Mouse (Mus musculus): ENCODE measurements at regions not wholly inside any gene's neighbourhood (a gene's known extent, or its start where the extent isn't known, plus 50 kb on each side); places are given as distances from the start of the nearest gene placed in this dataset.

- Histone ChIP-seq H3K4me1 (peaks cover 41% of the 10 kb centered on the region), H3K4me3 (replicated peaks) (no peak overlapping the region), H3K36me3 (replicated peaks; ENCODE audit: low read length) (peaks cover 87% of the 10 kb centered on the region), H3K27me3 (replicated peaks) (no peaks in the 10 kb centered on the region), H3K9me3 (no peaks in the 10 kb centered on the region)
- TF ChIP-seq GATA1 (IDR thresholded peaks at IDR 0.05; ENCODE audit: borderline replicate concordance, low read length): no peak
- no peak for TF ChIP-seq FLI1 (IDR thresholded peaks at IDR 0.05; ENCODE audit: low read length)
Observed at GRCm38 (mm10) chr6:31148311-31148856, 189.5 kb upstream of the Klf14 start.

GRCm38 (mm10) chr6:31149164-31149563 is 190.3 kb upstream of the Klf14 start:
- H3K36me3 ChIP-seq (replicated peaks; ENCODE audit: low read length): peaks cover 88% of the 10 kb centered on the region
- H3K4me1 ChIP-seq: peaks cover 36% of the 10 kb centered on the region
- no peaks in the 10 kb centered on the region for H3K27me3 ChIP-seq (replicated peaks)
- H3K4me3 ChIP-seq (replicated peaks): no peak overlapping the region
- no peaks in the 10 kb centered on the region for H3K9me3 ChIP-seq
- TF ChIP-seq GATA1 (IDR thresholded peaks at IDR 0.05; ENCODE audit: borderline replicate concordance, low read length): no peak

GRCm38 (mm10) chr6:31150416-31150815 is 191.5 kb upstream of the Klf14 start:
- peaks cover 37% of the 10 kb centered on the region for H3K4me1 ChIP-seq
- TF ChIP-seq FLI1 (IDR thresholded peaks at IDR 0.05; ENCODE audit: low read length) (no peak), GATA1 (IDR thresholded peaks at IDR 0.05; ENCODE audit: borderline replicate concordance, low read length) (no peak)
- H3K27me3 ChIP-seq (replicated peaks): no peaks in the 10 kb centered on the region
- H3K36me3 ChIP-seq (replicated peaks; ENCODE audit: low read length): peaks cover 94% of the 10 kb centered on the region
- H3K9me3 ChIP-seq: no peaks in the 10 kb centered on the region
- H3K4me3 ChIP-seq (replicated peaks): no peak overlapping the region

- H3K4me3 ChIP-seq (replicated peaks): no peak overlapping the region
- no peaks in the 10 kb centered on the region for H3K27me3 ChIP-seq (replicated peaks)
- no peak for TF ChIP-seq GATA1 (IDR thresholded peaks at IDR 0.05; ENCODE audit: borderline replicate concordance, low read length)
- no peak for TF ChIP-seq FLI1 (IDR thresholded peaks at IDR 0.05; ENCODE audit: low read length)
- no peaks in the 10 kb centered on the region for H3K9me3 ChIP-seq
- peaks cover 48% of the 10 kb centered on the region for H3K4me1 ChIP-seq
- peaks cover 86% of the 10 kb centered on the region for H3K36me3 ChIP-seq (replicated peaks; ENCODE audit: low read length)
Observed at GRCm38 (mm10) chr6:31155857-31156256, 197.0 kb upstream of the Klf14 start.

GRCm38 (mm10) chr6:31156999-31157398 is 198.1 kb upstream of the Klf14 start:
- Histone ChIP-seq H3K4me3 (replicated peaks) (no peak overlapping the region), H3K9me3 (no peaks in the 10 kb centered on the region), H3K4me1 (peaks cover 50% of the 10 kb centered on the region), H3K36me3 (replicated peaks; ENCODE audit: low read length) (peaks cover 86% of the 10 kb centered on the region), H3K27me3 (replicated peaks) (no peaks in the 10 kb centered on the region)
- TF ChIP-seq GATA1 (IDR thresholded peaks at IDR 0.05; ENCODE audit: borderline replicate concordance, low read length) (no peak), FLI1 (IDR thresholded peaks at IDR 0.05; ENCODE audit: low read length) (no peak)

- peaks cover 50% of the 10 kb centered on the region for H3K4me1 ChIP-seq
- H3K4me3 ChIP-seq (replicated peaks): no peak overlapping the region
- H3K27me3 ChIP-seq (replicated peaks): no peaks in the 10 kb centered on the region
- H3K36me3 ChIP-seq (replicated peaks; ENCODE audit: low read length): peaks cover 86% of the 10 kb centered on the region
- TF ChIP-seq FLI1 (IDR thresholded peaks at IDR 0.05; ENCODE audit: low read length) (no peak), GATA1 (IDR thresholded peaks at IDR 0.05; ENCODE audit: borderline replicate concordance, low read length) (no peak)
- H3K9me3 ChIP-seq: no peaks in the 10 kb centered on the region
Observed at GRCm38 (mm10) chr6:31157429-31157828, 198.6 kb upstream of the Klf14 start.

GRCm38 (mm10) chr6:31158648-31159047 is 199.8 kb upstream of the Klf14 start:
- H3K9me3 ChIP-seq: no peaks in the 10 kb centered on the region
- no peaks in the 10 kb centered on the region for H3K27me3 ChIP-seq (replicated peaks)
- H3K4me3 ChIP-seq (replicated peaks): no peak overlapping the region
- no peak for TF ChIP-seq FLI1 (IDR thresholded peaks at IDR 0.05; ENCODE audit: low read length)
- no peak for TF ChIP-seq GATA1 (IDR thresholded peaks at IDR 0.05; ENCODE audit: borderline replicate concordance, low read length)
- H3K4me1 ChIP-seq: peaks cover 47% of the 10 kb centered on the region
- peaks cover 86% of the 10 kb centered on the region for H3K36me3 ChIP-seq (replicated peaks; ENCODE audit: low read length)

- H3K36me3 ChIP-seq (replicated peaks; ENCODE audit: low read length): peaks cover 88% of the 10 kb centered on the region
- no peaks in the 10 kb centered on the region for H3K27me3 ChIP-seq (replicated peaks)
- no peaks in the 10 kb centered on the region for H3K9me3 ChIP-seq
- H3K4me1 ChIP-seq: peaks cover 50% of the 10 kb centered on the region
- no peak for TF ChIP-seq GATA1 (IDR thresholded peaks at IDR 0.05; ENCODE audit: borderline replicate concordance, low read length)
- TF ChIP-seq FLI1 (IDR thresholded peaks at IDR 0.05; ENCODE audit: low read length): no peak
- H3K4me3 ChIP-seq (replicated peaks): peak overlapping the region; percentile 80
Observed at GRCm38 (mm10) chr6:31159240-31159639, 200.4 kb upstream of the Klf14 start.

GRCm38 (mm10) chr6:31159935-31160670 is 201.2 kb upstream of the Klf14 start:
- Histone ChIP-seq H3K27me3 (replicated peaks) (no peaks in the 10 kb centered on the region), H3K4me1 (peaks cover 57% of the 10 kb centered on the region), H3K36me3 (replicated peaks; ENCODE audit: low read length) (peaks cover 91% of the 10 kb centered on the region), H3K9me3 (no peaks in the 10 kb centered on the region), H3K4me3 (replicated peaks) (peak overlapping the region; percentile 38)
- TF ChIP-seq FLI1 (IDR thresholded peaks at IDR 0.05; ENCODE audit: low read length) (no peak), GATA1 (IDR thresholded peaks at IDR 0.05; ENCODE audit: borderline replicate concordance, low read length) (no peak)

Measured in megakaryocyte, embryonic 14.5 days (primary cell).